Mouse (Mus musculus) stomach, postnatal 0 days (tissue): ENCODE measurements around the gene Thrsp. TPM values are rescaled to one million over a fixed set of nuclear protein-coding genes. Genes with fewer than 3 reads are reported as not detected.
"Not testable (repeated sequence)": the region's sequence is repeated elsewhere in the genome, so short reads cannot be mapped to it uniquely, and the experiment has no call there.

ENCODE experiments used
- ATAC-seq: fragments of 200-750 bp; cut with Nextera tagmentation; 2 replicates; pipeline ENCODE4 v1.8.0; 2017; ENCODE audit not compliant: low FRiP score, low TSS enrichment
- DNase-seq: peaks from one replicate; pipeline ENCODE4 v3.0.0-alpha.2; 2016; ENCODE audit warnings: low spot score
- H3K27ac ChIP-seq: fragments of 300-500 bp; sonication (generic); replicated peaks from 2 replicates; pipeline ENCODE4 v1.5.1; 2014; ENCODE audit warnings: mild to moderate bottlenecking, control low read depth
- H3K27me3 ChIP-seq: fragments of 300-500 bp; sonication (generic); 2 replicates; pipeline ENCODE4 v1.6.1; 2014; ENCODE audit warnings: low read length; ENCODE audit not compliant: control insufficient read depth, insufficient read depth
- H3K36me3 ChIP-seq: fragments of 300-500 bp; sonication (generic); 2 replicates; pipeline ENCODE4 v1.6.1; 2014; ENCODE audit warnings: low read length, mixed read lengths; ENCODE audit not compliant: control insufficient read depth, insufficient read depth
- H3K4me1 ChIP-seq: fragments of 300-500 bp; sonication (generic); replicated peaks from 2 replicates; pipeline ENCODE4 v1.6.1; 2014; ENCODE audit warnings: antibody characterized with exemption; ENCODE audit not compliant: control insufficient read depth, insufficient read depth
- H3K4me2 ChIP-seq: fragments of 300-500 bp; sonication (generic); replicated peaks from 2 replicates; pipeline ENCODE4 v1.6.1; 2014; ENCODE audit warnings: low read depth, mild to moderate bottlenecking, control low read depth, moderate library complexity
- H3K4me3 ChIP-seq: fragments of 300-500 bp; sonication (generic); 2 replicates; pipeline ENCODE4 v1.5.1; 2014; ENCODE audit warnings: low read depth, low read length, control low read depth
- H3K9ac ChIP-seq: fragments of 300-500 bp; sonication (generic); 2 replicates; pipeline ENCODE4 v1.6.1; 2014; ENCODE audit warnings: mild to moderate bottlenecking, low read length, control low read depth, mixed read lengths
- H3K9me3 ChIP-seq: fragments of 300-500 bp; sonication (generic); 2 replicates; pipeline ENCODE4 v1.6.1; 2016; ENCODE audit warnings: low read length; ENCODE audit not compliant: control insufficient read depth
- CTCF ChIP-seq: IDR thresholded peaks from 2 replicates; pipeline ENCODE4 v1.5.1; 2016; ENCODE audit warnings: antibody characterized with exemption, low read depth, mild to moderate bottlenecking, moderate library complexity
- EP300 ChIP-seq: optimal IDR thresholded peaks from 2 replicates; pipeline ENCODE3; 2016; ENCODE audit warnings: antibody characterized with exemption
- WGBS: fragments of 180-500 bp; shearing (Covaris S2); extraction: QIAGEN DNeasy Blood & Tissue Kit; methylation state at CpG from one replicate; pipeline ENCODE4 v1.1.7; 2014; 5-methylcytosine and 5-hydroxymethylcytosine counted together
- polyA plus RNA-seq: library from polyadenylated mRNA; unstranded; fragments of >200 nt; fragmentation: Nextera tagmentation; extraction: Ambion mirVana; gene quantifications from 2 replicates; pipeline ENCODE4 v1.2.1, GENCODE M21; 2015

The Thrsp gene
- polyA plus RNA-seq, 1 experiment from 2014 or later: 1.4 TPM

- H3K4me1 ChIP-seq: peaks cover 4% of the 10 kb centered on the region; the same call in 1 of the 2 replicates
- peak; percentile 51 for TF ChIP-seq CTCF
- TF ChIP-seq EP300: no peak
- no peak overlapping the region for H3K4me3 ChIP-seq
- peak; percentile 52 for DNase-seq
- 52% methylated on average over 6 of the region's 6 CpGs for WGBS
- H3K27ac ChIP-seq: peak overlapping the region; percentile 89
- no peaks in the 10 kb centered on the region for H3K9me3 ChIP-seq
- peak overlapping the region; percentile 23; the same call in 1 of the 2 replicates for H3K9ac ChIP-seq
- H3K36me3 ChIP-seq: no peaks in the 10 kb centered on the region
- H3K27me3 ChIP-seq: no peaks in the 10 kb centered on the region
- peak; percentile 36 for ATAC-seq
- no peak overlapping the region for H3K4me2 ChIP-seq
These were observed 29.6 kb upstream of the Thrsp start for GRCm38 (mm10) chr7:97447050-97447531.

DNA sequence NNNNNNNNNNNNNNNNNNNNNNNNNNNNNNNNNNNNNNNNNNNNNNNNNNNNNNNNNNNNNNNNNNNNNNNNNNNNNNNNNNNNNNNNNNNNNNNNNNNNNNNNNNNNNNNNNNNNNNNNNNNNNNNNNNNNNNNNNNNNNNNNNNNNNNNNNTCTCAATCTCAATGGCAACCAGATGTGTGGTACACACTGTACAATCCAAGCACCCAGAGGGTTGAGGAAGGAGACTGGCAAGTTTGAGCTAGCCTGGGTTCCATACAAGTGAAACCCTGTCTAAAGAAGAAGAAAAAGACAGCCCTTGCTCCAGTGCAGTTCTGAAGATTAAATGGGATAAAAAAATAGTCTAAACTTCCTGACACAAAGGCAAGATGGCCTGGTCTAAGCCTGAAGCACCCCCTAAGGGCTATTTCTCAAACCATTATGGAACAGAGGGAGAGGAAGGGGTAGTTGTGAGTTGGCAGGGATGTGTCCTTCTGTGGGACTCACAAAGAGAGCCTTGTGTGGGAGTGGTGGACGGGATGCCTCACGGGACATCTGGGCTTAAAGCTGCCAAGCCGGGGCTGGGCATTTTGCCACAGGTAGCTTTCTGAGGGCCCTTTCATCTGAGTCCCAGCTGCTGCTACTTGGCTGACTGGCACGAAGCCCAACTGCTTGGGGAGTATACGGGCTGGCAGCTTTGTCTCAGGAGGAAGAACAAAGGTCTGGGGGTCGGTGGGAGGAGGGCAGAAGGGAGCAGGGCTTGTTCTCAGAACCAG lies 28.8 kb upstream of the Thrsp start:
- H3K4me3 ChIP-seq: no peak overlapping the region
- H3K36me3 ChIP-seq: no peaks in the 10 kb centered on the region
- no peak overlapping the region for H3K4me2 ChIP-seq
- TF ChIP-seq EP300 (no peak), CTCF (peak; percentile 13; the same call in 1 of the 2 replicates)
- no peak overlapping the region for H3K9ac ChIP-seq
- DNase-seq (peak; percentile 92), ATAC-seq (peak; percentile 89)
- H3K27me3 ChIP-seq: no peaks in the 10 kb centered on the region
- H3K4me1 ChIP-seq: peaks cover 4% of the 10 kb centered on the region; the same call in 1 of the 2 replicates
- H3K9me3 ChIP-seq: no peaks in the 10 kb centered on the region
- 8% methylated on average over 6 of the region's 6 CpGs for WGBS
- peak overlapping the region; percentile 89 for H3K27ac ChIP-seq

DNA sequence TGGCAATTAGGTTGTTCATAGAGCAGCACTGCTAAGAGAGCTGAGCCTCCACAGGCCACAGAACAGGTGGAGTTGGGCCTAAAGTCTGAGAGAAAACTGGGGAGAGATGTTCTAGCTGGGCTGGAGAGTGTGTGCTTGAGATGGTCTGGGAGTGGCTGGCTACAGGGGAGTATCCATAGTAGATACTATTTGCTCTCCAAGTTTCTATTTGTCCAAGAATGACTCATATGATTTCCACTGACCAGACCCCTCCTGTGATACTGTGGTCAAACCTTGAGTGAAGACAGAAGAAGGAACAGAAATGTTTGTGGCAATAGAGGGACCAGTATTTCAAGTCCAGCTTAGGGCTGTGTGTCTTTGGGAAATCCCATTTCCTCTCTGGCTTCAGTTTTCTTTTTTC lies 21.5 kb upstream of the Thrsp start:
- Histone ChIP-seq H3K9me3 (no peaks in the 10 kb centered on the region), H3K36me3 (no peaks in the 10 kb centered on the region), H3K27ac (peak overlapping the region; percentile 56; the same call in 1 of the 2 replicates), H3K9ac (no peak overlapping the region), H3K4me2 (no peak overlapping the region), H3K4me1 (no peaks in the 10 kb centered on the region), H3K27me3 (no peaks in the 10 kb centered on the region), H3K4me3 (no peak overlapping the region)
- ATAC-seq (peak; percentile 99), DNase-seq (peak; percentile 38)
- TF ChIP-seq EP300: no peak
- TF ChIP-seq CTCF: no peak

DNA sequence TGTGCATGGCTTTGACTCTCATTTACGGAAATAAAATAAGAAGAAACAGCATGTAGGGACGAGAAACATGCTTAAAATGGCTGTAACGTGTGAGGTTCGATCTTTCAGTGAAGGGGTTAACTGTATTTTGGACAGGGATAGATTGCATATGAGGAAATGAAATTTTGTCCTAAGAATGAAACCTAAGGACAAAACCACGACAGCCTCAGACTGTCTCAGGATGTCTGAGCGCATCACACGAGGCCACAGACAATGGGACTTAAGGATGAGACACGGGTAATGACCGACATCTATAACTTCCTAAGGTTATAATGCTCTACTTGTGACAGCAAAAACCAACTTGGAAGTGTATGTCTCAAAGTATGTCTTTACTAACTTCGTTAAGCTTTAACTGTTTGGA lies 17.0 kb upstream of the Thrsp start:
- no peak for TF ChIP-seq CTCF
- no peak for TF ChIP-seq EP300
- H3K4me1 ChIP-seq: 0 out of 2 replicates have a peak, but pooled peaks cover 2% of the 10 kb centered on the region
- no peaks in the 10 kb centered on the region for H3K36me3 ChIP-seq
- H3K9me3 ChIP-seq: no peaks in the 10 kb centered on the region
- DNase-seq: no peak
- no peak overlapping the region for H3K9ac ChIP-seq
- no peak overlapping the region for H3K4me2 ChIP-seq
- H3K27me3 ChIP-seq: no peaks in the 10 kb centered on the region
- no peak overlapping the region for H3K27ac ChIP-seq
- 82% methylated on average over 10 of the region's 10 CpGs for WGBS
- ATAC-seq: no peak
- H3K4me3 ChIP-seq: no peak overlapping the region

DNA sequence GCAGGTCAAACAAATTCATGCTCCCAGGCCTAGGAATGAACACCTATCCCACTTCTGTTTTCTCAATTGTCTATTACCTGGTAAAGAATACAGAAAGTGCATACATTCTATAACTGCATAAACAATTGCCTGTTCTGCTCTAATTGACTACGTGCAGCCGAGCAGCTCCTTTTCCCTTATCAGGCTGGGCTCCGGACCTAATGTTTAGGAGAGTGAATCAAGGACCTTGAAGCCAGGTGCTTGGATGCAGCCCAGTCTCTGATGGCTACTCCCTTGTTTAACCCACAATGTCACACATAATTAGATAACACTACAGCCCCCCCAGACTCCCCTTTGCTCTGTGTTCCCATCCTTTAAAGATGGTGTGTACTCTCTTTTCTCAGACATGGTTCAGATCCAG lies 16.0 kb upstream of the Thrsp start:
- not testable (repeated sequence) for H3K9ac ChIP-seq, H3K4me2 ChIP-seq, H3K4me3 ChIP-seq, H3K27me3 ChIP-seq, H3K9me3 ChIP-seq, DNase-seq, H3K27ac ChIP-seq, ATAC-seq, H3K36me3 ChIP-seq, H3K4me1 ChIP-seq
- WGBS: 43% methylated on average over 3 of the region's 3 CpGs

GRCm38 (mm10) chr7:97429705-97430104 lies 12.2 kb upstream of the Thrsp start:
- Histone ChIP-seq H3K4me3 (no peak overlapping the region), H3K9ac (no peak overlapping the region), H3K36me3 (no peaks in the 10 kb centered on the region), H3K4me1 (peaks cover 2% of the 10 kb centered on the region; the same call in 1 of the 2 replicates), H3K9me3 (no peaks in the 10 kb centered on the region), H3K27ac (peak overlapping the region; percentile 79), H3K27me3 (no peaks in the 10 kb centered on the region), H3K4me2 (0 out of 2 replicates have a peak overlapping the region, but pooled peaks have one; percentile 2)
- peak; percentile 68 for ATAC-seq
- WGBS: 3% methylated on average over 5 of the region's 5 CpGs
- TF ChIP-seq CTCF (no peak), EP300 (no peak)
- DNase-seq: peak; percentile 87
